Mouse (Mus musculus) brain, embryonic 14.5 days (tissue): ENCODE measurements at regions not wholly inside any gene's neighbourhood (a gene's known extent, or its start where the extent isn't known, plus 50 kb on each side); places are given as distances from the start of the nearest gene placed in this dataset.

Experiments used
- DNase-seq: peaks from one replicate; pipeline ENCODE4 v3.0.0-alpha.2; 2011; ENCODE audit warnings: low read depth
- CTCF ChIP-seq: fragments of 200-500 bp; IDR thresholded peaks from 2 replicates; pipeline ENCODE4 v1.5.1; 2012; ENCODE audit warnings: inconsistent platforms, mild to moderate bottlenecking, moderate library complexity, borderline replicate concordance; ENCODE audit not compliant: insufficient read depth, insufficient read length; ENCODE audit errors: extremely low read depth
- POLR2A ChIP-seq: fragments of 200-500 bp; IDR thresholded peaks from 2 replicates; pipeline ENCODE4 v1.6.1; 2012; ENCODE audit warnings: mild to moderate bottlenecking, inconsistent platforms, borderline replicate concordance; ENCODE audit not compliant: poor library complexity, insufficient read depth, insufficient read length, severe bottlenecking; ENCODE audit errors: extremely low read depth

- TF ChIP-seq POLR2A, result no peak
- no peak for TF ChIP-seq CTCF
- DNase-seq, result no peak
Measured at GRCm38 (mm10) chr2:174020447-174020846, 55.7 kb upstream of the Stx16 start.

GRCm38 (mm10) chr2:174021538-174021937, 54.6 kb upstream of the Stx16 start:
- DNase-seq, result no peak
- TF ChIP-seq POLR2A (no peak), CTCF (no peak)

- no peak for TF ChIP-seq POLR2A
- TF ChIP-seq CTCF, result no peak
Measured at GRCm38 (mm10) chr2:174022292-174022691, 53.8 kb upstream of the Stx16 start.

GRCm38 (mm10) chr2:174025181-174025870, 50.8 kb upstream of the Stx16 start:
- TF ChIP-seq CTCF (no peak), POLR2A (no peak)
- DNase-seq, result peak; percentile 7

More at GRCm38 (mm10) chr2:174022292-174022691, 53.8 kb upstream of the Stx16 start:
- DNase-seq, result no peak
